Mouse (Mus musculus) kidney, adult 18-20 months (tissue): ENCODE measurements at regions not wholly inside any gene's neighbourhood (a gene's known extent, or its start where the extent isn't known, plus 50 kb on each side); places are given as distances from the start of the nearest gene placed in this dataset.

Experiments used
- DNase-seq: peaks from one replicate; pipeline ENCODE4 v3.0.0; 2021

DNA sequence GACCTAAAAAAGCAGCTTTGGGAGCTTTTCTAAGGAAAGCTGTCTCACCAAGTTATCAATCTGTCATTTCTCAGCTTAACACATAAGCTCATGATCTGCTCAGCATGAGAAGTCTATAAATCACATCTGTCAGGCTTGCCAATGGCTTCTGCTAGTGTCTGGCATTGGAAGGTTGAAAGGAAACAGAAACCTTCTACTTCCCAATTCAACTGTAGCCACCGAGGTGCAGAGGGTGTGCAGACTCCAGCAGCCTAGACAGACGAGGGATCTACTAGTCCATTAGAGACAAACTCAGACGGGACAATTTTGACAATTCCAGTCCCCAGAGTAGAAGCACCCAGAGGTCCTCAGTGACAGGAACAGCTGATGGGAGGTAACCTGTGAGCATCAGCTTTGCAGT is 103.0 kb downstream of the Nab1 start:
- DNase-seq = no peak

DNA sequence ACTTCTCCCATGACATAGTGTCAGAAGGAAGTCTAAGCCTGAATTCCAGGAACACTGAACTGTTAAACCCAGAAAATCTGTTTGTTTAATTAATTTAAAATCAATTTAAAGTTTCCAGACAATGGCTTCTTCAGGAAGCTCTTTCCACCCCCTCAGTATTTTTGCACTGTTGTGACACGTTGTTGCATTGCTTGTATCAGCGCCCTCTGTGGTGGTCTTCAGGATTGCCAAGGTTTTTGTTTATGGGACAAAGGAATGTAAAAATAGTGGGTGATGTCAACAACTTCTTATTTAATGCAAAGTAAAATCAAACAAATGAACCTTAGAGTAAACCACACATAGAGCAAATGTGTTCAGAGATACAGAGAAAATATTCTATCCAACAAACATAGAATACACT is 107.5 kb downstream of the Nab1 start:
- no peak for DNase-seq

DNA sequence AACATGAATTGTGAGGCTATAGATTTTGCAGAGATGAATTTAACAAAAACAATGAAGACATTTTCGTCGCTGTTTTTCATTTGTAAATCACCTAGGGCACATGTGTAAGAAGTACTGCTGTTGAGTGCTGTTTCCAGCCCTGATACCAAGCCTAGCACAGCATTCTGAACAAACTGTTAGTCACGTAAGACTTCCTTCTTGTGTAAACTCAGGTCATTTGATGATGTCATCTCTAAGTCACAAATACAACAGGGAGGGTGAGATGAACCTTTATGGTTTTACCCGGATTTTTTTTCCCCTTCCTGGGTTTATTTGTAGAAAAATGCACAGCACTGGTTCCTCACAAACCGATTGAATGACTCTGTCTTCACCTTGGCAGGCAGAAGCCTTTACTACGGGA is 111.6 kb downstream of the Nab1 start:
- DNase-seq = no peak

DNA sequence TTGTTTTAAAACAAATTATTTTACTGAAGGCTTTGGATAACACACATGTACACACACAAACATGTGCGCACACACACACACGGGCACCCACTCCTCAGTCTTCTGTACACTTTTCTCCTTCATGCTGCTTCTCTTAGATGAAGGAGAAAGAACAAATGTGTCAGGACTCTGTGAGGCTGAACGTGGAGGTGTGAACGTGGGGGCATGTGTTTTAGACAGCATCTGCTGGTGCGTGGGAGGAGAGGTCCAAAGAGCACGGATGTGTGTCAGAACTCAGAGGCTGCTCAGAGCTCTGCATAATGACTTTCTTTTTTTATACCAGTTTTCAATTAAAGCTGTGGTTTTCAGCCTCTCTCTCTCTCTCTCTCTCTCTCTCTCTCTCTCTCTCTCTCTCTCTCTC is 112.4 kb downstream of the Nab1 start:
- DNase-seq = no peak

DNA sequence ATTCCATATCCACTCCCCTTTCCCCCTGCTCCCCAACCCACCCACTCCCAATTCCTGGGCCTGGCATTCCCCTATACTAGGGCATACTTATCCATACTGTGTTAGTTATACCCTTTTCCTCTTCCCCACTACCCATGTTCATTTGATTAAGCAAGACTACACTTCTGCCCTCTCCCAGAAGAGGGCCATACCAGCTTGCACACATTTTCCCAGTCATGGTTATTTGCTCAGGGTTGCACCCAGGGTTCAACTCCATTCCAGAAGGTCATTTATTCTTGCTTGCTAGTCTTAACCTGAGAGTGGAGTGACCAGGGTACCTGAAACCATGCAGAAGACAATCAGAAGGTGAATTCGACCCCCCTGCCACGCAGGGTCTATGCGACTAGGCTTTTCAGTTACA is 113.4 kb downstream of the Nab1 start:
- DNase-seq = no peak

DNA sequence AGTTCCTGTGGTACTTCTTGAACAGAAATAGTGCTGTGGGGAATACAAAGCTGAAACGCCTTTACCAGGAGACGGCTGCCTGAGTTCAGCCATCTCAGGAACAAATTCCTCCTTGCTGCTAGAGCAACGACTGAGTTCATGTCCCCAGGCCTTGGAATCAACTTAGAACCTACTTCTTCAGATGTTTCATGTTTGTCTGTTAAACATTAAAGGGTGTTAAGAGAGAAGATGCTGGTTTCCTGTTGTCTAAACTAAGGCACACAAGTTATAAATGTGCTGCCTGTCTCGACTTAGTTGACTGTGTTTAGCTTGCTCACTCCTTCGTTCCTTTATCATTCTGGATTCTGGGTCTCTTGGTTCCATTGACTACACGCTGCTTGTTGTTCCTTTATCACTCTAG is 125.2 kb downstream of the Nab1 start:
- no peak for DNase-seq

DNA sequence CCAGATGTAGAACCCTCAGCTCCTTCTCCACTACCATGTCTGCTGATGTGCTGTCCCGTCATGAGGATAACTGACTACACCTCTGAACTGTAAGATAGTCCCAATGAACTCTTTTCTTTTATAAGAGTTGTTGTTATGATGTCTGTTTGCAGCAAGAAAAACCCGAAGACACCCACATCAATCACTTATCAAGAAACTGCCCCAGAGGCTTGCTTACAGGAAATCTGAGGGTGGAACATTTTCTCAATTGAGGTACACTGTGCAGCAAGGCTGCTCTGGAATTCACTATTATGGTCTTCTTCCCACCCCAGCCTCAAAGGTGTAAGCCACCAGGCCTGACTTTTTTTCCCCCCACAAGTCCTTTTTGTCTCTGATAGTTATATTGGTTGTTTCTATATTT is 125.8 kb downstream of the Nab1 start:
- DNase-seq = no peak

DNA sequence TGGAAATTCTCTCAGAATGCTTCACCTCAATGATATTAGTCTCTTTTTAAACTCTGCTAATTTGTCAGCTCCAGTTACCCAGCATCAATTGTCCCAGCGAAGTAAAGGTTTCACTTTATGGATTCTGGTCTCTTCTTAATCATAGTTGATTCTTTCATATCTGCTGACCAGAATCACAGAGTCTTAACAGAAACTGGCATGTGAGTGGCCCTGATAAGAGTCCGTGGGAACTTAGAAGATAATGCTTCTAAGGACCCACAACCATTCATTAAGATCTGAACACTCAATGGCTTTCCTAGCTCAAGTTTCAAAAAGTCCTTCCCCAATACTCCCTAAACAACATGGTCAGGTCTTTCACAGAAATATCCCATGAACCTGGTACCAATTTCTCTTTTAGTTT is 126.7 kb downstream of the Nab1 start:
- DNase-seq = no peak

DNA sequence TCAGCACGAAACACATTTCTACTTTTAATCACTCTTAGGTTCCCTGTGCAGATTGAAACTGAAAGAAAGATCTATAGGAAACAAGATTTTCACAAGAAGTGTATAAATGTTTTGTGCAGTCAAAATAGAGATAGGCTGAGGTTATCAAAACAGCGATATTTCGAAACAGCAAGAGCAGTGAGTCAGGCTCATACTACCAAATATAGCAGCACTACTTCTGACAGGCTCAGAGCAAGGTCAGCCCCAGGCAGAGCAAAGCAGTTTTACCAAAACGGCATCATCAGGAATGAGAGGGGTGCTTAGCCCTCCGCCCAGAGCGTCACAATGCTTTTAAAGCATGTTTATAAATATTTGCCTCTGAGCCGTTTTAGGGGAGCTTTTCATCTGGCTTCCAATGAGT is 133.4 kb upstream of the Gls start:
- no peak for DNase-seq

DNA sequence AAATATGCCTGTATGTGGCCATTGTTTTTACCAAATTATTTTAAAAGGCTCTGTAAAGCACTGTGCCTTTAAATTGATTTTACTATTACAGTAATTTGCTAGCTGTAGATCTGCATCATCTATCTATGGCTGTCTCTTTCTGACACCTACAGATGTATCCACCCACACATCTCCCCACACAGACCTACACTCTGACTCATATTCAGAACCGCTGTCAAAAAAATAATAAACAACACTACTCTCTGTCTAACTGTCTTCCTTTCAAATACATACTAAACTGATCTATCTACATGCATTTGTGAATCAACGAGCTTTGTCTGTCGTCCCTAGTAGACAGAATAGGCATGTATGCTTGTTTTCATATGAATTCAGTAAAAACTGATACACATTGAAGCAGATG is 130.6 kb upstream of the Gls start:
- no peak for DNase-seq

DNA sequence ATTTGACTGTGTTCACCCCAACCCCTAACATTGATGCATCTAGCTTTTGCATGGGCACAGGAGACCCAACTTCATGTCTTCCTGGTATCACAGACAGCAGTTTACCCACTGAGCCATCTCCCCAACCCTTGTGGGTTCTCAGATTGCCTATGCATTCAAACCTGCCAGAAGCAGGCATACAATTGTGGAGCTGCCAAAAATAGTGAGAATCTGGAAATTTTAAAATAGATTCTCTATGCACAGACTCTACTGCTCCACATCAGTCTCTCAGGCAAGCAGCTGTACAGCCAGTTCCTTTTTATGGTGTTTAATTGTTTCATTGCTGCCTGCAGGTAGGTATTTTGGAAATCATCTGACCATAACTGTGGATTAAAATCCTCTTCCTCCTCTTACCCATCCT is 129.9 kb upstream of the Gls start:
- no peak for DNase-seq

DNA sequence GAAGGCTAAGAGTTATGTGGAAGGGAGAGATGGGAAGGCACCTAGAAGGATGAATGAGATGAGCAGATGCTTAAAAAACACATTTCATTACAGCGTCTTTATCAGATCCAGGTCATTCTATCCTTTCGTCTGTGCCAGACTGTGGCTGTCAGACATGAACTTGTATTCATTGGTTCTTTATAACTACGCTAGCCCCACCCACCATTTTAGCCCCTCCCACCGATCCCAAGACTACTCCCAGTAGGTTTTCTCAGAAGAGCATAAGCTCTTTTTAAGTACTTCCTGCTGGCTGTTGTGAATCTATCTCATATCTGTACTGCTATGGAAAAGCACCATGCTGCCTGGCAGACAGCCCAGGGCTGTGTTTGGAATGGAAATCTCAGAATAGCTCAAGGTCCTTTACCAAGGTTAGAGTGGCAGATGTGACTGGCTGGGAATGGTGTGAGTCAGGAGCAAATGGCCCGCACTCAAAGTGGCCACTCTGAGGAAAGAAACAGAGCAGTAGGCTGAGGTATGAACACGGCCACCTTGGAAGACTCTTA is 121.1 kb upstream of the Gls start:
- DNase-seq = no peak

DNA sequence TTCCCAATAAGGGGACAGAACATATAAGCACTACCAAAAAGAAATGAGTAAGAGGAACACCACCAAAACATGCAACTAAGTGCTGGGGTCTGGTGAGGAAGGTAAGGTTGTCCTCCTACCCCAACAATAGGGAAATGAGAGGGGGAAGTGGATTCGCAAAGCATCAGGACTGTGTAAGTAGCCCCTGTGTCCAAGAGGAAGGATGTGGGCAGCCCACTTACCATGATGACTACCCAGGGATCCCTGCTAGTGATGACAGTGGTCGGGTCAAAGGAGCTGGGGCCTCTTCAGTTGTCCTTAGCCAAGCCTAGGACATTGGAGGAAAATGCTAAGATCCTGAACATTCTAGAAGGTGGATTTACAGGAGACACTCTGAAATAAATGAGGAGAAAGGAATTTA is 109.1 kb upstream of the Gls start:
- DNase-seq = no peak

DNA sequence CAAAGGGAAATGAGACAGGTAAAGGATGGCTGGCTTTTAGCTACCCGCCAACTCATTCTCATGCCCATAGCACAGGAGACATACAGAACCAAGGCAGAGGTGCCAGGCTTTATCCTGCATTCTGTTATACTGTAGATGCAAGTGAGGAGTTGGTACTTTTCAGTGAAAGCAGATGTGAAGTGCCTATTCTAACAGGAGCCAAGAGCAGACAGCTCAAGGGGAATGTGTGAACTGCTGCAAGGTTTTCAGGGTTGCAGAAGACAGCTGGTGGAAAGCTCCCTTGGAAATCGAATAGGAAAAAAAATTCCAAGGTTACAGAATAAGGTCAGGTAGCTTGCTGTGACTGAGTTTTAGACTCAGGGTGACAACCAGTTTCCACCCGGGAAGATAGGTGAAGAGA is 105.7 kb upstream of the Gls start:
- DNase-seq = no peak

DNA sequence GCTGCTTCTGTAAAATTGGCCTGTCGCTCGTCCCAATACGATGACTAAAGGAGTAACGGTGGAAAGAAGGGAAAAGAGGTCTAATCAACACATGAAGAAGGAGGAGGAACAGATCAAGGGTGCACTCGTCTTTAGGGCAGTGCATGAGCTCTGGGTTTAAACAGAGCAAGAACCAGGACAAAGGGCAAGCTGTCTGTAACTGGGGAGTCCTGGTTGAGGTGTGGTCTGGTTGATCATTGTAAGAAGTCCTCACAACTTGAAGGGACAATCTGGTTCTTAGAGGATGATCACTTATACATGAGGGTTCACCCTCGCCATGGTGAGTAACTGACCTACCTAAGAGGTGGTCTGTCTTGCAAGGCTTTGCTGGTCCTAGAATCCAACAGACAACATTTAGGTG is 105.2 kb upstream of the Gls start:
- no peak for DNase-seq

DNA sequence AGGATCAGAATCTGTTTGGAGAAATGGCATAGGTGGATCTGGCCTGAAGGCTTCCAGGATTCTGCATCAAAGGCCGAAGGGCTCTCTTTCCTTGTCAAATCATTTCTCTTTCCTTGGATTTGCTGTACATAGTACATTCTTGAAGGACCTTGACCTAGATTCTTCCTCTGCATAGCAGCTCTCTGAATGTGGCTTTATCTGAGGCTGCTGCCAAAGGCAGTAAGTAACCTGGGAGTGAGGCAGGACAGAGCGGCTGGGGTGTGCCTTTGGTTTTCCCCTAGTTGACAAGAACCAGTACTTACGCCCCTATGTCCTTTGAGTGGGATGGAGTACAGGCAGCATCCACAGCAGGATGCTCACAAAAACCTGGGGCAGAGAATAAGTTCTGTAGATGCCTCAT is 103.7 kb upstream of the Gls start:
- DNase-seq = no peak

DNA sequence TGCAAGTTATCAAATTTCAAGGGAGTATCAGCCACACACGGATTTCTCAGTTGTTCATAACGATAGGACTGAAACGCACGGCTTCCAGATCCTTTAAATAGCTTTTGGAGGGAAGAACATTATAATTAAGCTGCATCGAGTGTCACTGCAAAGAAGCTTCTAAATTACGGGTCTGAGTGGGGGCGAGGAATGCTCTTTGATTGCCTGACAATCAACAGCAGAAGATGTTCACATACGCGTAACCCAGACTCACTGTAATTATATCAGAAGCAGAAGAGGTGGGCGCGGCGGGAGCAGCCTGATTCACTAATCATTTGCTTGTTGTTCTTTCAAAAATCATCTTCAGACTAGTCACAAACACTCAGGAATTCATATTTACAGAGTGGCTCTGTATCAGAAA is 99.0 kb upstream of the Gls start:
- DNase-seq = no peak

DNA sequence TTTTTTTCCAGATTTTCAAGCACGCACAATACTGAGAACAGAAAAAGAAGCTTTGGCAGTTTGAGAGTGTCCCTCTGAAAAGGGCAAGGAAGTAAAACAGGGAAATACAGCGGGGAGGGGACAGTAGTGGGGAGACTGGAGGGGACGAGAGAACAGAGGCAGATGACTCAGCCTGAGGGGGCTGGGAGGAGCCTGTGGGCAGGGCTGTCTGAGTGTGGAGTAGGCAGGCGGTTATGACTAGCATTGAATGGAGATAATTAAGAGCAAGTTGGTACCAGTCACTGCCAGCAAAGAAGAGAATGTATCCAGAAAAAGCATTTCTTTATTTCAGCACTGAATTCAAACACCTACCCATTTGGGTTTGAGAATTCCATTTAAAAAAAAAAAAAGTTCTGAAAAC is 98.4 kb upstream of the Gls start:
- no peak for DNase-seq

DNA sequence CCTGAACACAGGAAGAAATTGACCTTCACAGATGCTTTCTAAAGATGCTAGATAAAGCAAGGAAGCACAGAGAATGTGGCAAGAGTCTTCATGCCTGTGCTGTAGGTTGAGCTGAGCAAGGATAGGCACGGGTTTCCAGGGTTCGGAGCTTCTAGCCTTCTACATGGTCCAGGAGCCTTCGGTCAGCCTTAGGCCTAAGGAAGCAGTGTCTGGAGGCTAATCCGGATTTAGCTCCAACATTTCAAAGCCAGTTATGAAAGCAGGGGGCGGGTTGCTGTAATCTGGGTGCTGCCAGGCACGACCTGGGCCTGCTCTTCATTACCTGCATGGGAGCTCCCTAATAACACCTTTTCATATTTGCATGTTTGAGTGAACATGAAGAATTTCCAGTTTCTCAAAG is 97.5 kb upstream of the Gls start:
- DNase-seq = no peak

DNA sequence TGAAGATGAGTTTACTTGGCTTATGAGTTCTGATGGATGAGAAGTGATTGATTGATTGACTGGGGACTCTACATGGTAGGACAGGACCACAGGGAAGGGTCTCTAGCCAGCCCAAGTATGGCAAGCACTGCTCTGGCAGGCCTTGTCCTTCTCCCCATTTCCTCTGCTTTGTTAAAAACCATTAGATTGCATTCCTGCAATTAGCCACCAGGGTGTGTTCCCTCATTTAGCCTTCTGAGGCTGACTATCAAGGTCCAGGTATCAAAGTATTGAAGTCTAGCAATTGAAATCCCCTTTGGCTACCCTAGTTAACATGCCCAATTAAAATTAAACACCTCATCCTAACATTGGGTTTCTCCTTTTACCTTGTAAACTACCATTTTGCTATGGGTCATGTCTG is 95.5 kb upstream of the Gls start:
- no peak for DNase-seq

DNA sequence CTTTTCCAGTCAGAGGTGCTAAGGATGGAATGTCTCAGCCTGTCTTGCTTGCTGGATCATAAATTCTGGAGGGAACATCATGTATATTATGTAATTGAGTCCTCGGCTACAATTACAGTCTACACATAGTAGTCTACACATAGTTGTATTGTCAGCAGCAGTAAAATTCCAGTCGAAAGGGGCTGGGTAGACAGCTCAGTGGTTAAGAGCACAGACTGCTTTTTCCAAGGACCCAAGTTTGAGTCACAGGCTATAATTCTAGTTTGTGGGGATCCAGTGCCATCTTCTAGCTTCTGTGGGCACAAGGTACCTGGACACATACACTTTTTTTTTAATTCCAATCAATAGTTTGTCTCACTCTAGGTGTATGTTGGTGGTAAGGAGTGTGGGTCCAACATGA is 91.3 kb upstream of the Gls start:
- no peak for DNase-seq

DNA sequence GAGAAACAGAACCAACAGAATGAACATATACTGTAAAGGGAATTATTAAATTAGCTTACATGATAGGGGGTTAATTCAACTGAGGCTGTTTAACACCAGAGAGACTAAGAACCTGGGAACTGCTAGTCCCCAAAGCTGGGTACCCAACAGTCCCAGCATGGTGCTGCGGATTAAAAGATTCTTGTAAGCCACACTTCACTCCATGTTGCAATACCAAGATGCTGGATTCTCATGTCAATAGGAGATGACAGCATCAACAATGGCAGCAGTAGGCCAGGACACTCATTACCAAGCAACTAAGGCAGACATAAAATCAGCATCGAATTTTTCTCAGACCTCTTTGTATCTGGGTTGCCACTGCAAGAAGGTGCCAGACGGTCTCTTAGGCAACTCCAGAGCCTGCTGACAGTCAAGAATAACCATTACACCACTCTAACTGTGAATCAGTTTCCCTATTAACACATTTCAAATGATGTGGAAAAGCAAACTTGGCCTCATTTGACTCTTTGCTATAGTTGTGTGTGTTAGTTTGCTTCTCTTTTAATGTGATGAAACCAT is 79.1 kb upstream of the Gls start:
- DNase-seq = no peak

DNA sequence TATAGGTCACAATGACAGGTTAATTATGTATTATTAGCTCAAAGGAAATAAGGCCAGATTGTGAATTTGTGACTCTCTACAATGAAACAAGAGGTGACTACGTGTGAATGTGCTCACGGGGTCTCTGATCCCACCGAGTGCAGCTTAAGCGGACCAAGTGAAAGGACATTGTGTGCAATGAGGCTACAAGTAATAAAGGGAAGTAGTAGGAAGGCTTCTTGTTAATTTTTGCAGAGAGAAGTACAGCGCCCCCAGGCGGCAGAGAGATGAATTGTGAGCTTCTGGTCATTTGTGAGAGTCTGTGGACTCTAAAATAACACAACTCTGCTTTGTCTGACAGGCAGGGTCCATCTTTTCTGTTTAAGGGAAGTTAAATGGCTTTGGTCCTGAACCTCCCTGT is 73.9 kb upstream of the Gls start:
- DNase-seq = peak; percentile 37

DNA sequence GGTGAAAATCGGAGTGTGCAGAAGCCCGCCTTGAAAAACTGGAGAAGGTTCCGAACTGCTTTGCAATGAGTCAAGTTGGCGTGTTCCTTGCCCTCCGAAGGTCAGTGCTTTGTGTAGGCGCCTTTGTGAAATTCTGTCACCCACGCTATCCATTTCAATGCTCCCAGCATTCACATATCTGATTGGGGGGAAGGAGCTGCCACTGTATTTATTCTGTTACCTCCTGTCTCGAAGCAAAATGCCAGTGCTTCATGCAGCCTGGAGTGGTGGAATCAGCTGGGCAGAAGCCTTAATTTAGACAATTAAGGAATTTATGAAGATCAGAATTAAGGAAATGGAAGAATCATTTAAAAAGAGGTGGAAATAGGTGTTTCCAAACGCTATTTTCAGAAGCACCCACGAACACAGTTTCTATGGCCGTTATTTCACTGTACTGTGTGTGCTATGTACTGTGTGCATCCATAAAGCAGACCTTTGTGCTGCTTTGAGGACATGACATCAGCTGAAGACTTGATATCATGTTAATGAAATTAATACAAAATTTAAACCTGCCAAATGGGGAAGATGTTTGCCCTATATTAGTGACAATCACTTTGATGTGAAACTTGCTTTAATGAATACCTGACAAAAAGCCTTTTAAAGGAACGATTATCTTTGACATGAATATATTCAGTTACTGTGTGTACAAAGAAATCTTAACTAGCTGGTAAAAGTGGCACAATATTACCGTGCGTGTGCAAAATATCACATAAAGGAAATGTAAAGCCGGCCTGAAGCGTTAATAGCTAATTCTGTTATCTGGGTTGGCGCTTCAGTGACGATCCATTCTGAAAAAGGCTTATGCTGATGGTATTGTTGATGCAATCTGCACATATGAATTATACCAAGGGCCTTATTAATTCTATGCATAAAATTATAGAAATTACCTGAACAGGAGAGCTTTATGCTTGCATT is 72.9 kb upstream of the Gls start:
- DNase-seq = no peak

DNA sequence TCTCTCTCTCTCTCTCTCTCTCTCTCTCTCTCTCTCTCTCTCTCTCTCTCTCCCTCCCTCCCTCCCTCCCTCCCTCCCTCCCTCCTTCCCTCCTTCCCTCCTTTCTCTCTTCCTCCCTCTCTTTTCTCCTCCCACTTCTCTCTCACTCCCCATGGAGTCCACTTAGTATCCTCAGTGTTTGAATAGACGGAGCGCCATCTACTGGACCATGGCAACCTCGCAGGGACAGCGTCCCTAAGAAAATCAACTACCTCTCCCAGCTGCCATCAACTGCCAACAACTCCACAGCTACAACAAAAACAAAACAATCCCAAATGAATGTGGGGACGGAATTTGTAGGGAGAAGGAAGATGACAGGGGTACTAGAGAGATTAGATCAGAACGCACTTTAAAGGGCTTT is 69.5 kb upstream of the Gls start:
- peak; percentile 86 for DNase-seq
